Mouse (Mus musculus): ENCODE results near the gene Fam102a. TPM values are rescaled to one million over a fixed set of nuclear protein-coding genes. Genes with fewer than 3 reads are reported as not detected.

Fam102a gene
- total and polyA plus RNA-seq, 3 experiments: 7.0 to 9.2 (median 7.1) TPM

- no peak overlapping the region for H3K9ac ChIP-seq (ENCODE audit: low read depth, low read length)
- intact Hi-C loops (cut with DNase I): no loop called here
- no peaks in the 10 kb centered on the region for H3K36me3 ChIP-seq (ENCODE audit: control insufficient read depth, insufficient read depth, low read length)
- peaks cover 32% of the 10 kb centered on the region for H3K4me1 ChIP-seq (ENCODE audit: control insufficient read depth, insufficient read depth, low read length)
- TF ChIP-seq POLR2A (IDR thresholded peaks at IDR 0.05; ENCODE audit: insufficient read depth, low read depth, low read length): no peak
- TF ChIP-seq EP300 (IDR thresholded peaks at IDR 0.05; ENCODE audit: insufficient read depth, low read depth, low read length): no peak
- TF ChIP-seq CTCF (IDR thresholded peaks at IDR 0.05): no peak
- H3K27me3 ChIP-seq (ENCODE audit: control insufficient read depth, insufficient read depth, low read length): no peaks in the 10 kb centered on the region
- no peak for DNase-seq
- peaks cover 6% of the 10 kb centered on the region for H3K79me2 ChIP-seq (replicated peaks; ENCODE audit: control insufficient read depth, insufficient read depth, low read length)
- WGBS: 74% methylated on average over 4 of the region's 4 CpGs
- H3K27ac ChIP-seq: no peak overlapping the region
- H3K4me3 ChIP-seq: no peak overlapping the region
Observed at GRCm38 (mm10) chr2:32541986-32542573, 6.9 kb downstream of the Fam102a start.

- TF ChIP-seq POLR2A (IDR thresholded peaks at IDR 0.05; ENCODE audit: insufficient read depth, low read depth, low read length) (no peak), EP300 (IDR thresholded peaks at IDR 0.05; ENCODE audit: insufficient read depth, low read depth, low read length) (no peak), CTCF (IDR thresholded peaks at IDR 0.05) (no peak)
- no peaks in the 10 kb centered on the region for H3K36me3 ChIP-seq (ENCODE audit: control insufficient read depth, insufficient read depth, low read length)
- no peak for DNase-seq
- H3K4me3 ChIP-seq: no peak overlapping the region
- no peak overlapping the region for H3K27ac ChIP-seq
- H3K79me2 ChIP-seq (replicated peaks; ENCODE audit: control insufficient read depth, insufficient read depth, low read length): peaks cover 6% of the 10 kb centered on the region
- no peak overlapping the region for H3K9ac ChIP-seq (ENCODE audit: low read depth, low read length)
- intact Hi-C loops (cut with DNase I): no loop called here
- no peaks in the 10 kb centered on the region for H3K27me3 ChIP-seq (ENCODE audit: control insufficient read depth, insufficient read depth, low read length)
- H3K4me1 ChIP-seq (ENCODE audit: control insufficient read depth, insufficient read depth, low read length): peaks cover 36% of the 10 kb centered on the region
- 44% methylated on average over 3 of the region's 3 CpGs for WGBS
Observed at GRCm38 (mm10) chr2:32543031-32543449, 7.9 kb downstream of the Fam102a start.

GRCm38 (mm10) chr2:32546951-32547350 is 11.8 kb downstream of the Fam102a start:
- no peak overlapping the region; the same call in 1 of the 2 replicates for H3K27ac ChIP-seq
- H3K4me1 ChIP-seq (ENCODE audit: control insufficient read depth, insufficient read depth, low read length): peaks cover 44% of the 10 kb centered on the region
- H3K27me3 ChIP-seq (ENCODE audit: control insufficient read depth, insufficient read depth, low read length): no peaks in the 10 kb centered on the region
- peaks cover 5% of the 10 kb centered on the region for H3K79me2 ChIP-seq (replicated peaks; ENCODE audit: control insufficient read depth, insufficient read depth, low read length)
- intact Hi-C loops (cut with DNase I): no loop called here
- H3K4me3 ChIP-seq: no peak overlapping the region
- no peak for DNase-seq
- no peak overlapping the region for H3K9ac ChIP-seq (ENCODE audit: low read depth, low read length)
- 97% methylated on average over 1 of the region's 1 CpGs for WGBS
- H3K36me3 ChIP-seq (ENCODE audit: control insufficient read depth, insufficient read depth, low read length): no peaks in the 10 kb centered on the region
- TF ChIP-seq CTCF (IDR thresholded peaks at IDR 0.05) (no peak), POLR2A (IDR thresholded peaks at IDR 0.05; ENCODE audit: insufficient read depth, low read depth, low read length) (no peak), EP300 (IDR thresholded peaks at IDR 0.05; ENCODE audit: insufficient read depth, low read depth, low read length) (no peak)

- 80% methylated on average over 5 of the region's 5 CpGs for WGBS
- Histone ChIP-seq H3K4me3 (no peak overlapping the region), H3K36me3 (ENCODE audit: control insufficient read depth, insufficient read depth, low read length) (no peaks in the 10 kb centered on the region), H3K9ac (ENCODE audit: low read depth, low read length) (no peak overlapping the region), H3K4me1 (ENCODE audit: control insufficient read depth, insufficient read depth, low read length) (peaks cover 41% of the 10 kb centered on the region), H3K27ac (no peak overlapping the region; the same call in 1 of the 2 replicates), H3K79me2 (replicated peaks; ENCODE audit: control insufficient read depth, insufficient read depth, low read length) (peaks cover 5% of the 10 kb centered on the region), H3K27me3 (ENCODE audit: control insufficient read depth, insufficient read depth, low read length) (no peaks in the 10 kb centered on the region)
- no peak for DNase-seq
- TF ChIP-seq POLR2A (IDR thresholded peaks at IDR 0.05; ENCODE audit: insufficient read depth, low read depth, low read length) (no peak), EP300 (IDR thresholded peaks at IDR 0.05; ENCODE audit: insufficient read depth, low read depth, low read length) (no peak), CTCF (IDR thresholded peaks at IDR 0.05) (no peak)
- intact Hi-C loops (cut with DNase I): no loop called here
Observed at GRCm38 (mm10) chr2:32547380-32547779, 12.2 kb downstream of the Fam102a start.

GRCm38 (mm10) chr2:32547964-32548739 is 13.0 kb downstream of the Fam102a start:
- Histone ChIP-seq H3K27ac (no peak overlapping the region), H3K36me3 (ENCODE audit: control insufficient read depth, insufficient read depth, low read length) (no peaks in the 10 kb centered on the region), H3K4me3 (no peak overlapping the region), H3K4me1 (ENCODE audit: control insufficient read depth, insufficient read depth, low read length) (peaks cover 35% of the 10 kb centered on the region), H3K27me3 (ENCODE audit: control insufficient read depth, insufficient read depth, low read length) (no peaks in the 10 kb centered on the region), H3K9ac (ENCODE audit: low read depth, low read length) (no peak overlapping the region), H3K79me2 (replicated peaks; ENCODE audit: control insufficient read depth, insufficient read depth, low read length) (peaks cover under 1% of the 10 kb centered on the region; the same call in 1 of the 2 replicates)
- DNase-seq: peak; percentile 54 to 66
- intact Hi-C loops (cut with DNase I): no loop called here
- TF ChIP-seq CTCF (IDR thresholded peaks at IDR 0.05) (no peak), POLR2A (IDR thresholded peaks at IDR 0.05; ENCODE audit: insufficient read depth, low read depth, low read length) (no peak), EP300 (IDR thresholded peaks at IDR 0.05; ENCODE audit: insufficient read depth, low read depth, low read length) (no peak)
- WGBS: 69% methylated on average over 7 of the region's 7 CpGs

- no peak overlapping the region for H3K9ac ChIP-seq (ENCODE audit: low read depth, low read length)
- H3K4me3 ChIP-seq: no peak overlapping the region
- no peaks in the 10 kb centered on the region for H3K27me3 ChIP-seq (ENCODE audit: control insufficient read depth, insufficient read depth, low read length)
- DNase-seq: no peak
- no peak for TF ChIP-seq EP300 (IDR thresholded peaks at IDR 0.05; ENCODE audit: insufficient read depth, low read depth, low read length)
- no peak for TF ChIP-seq CTCF (IDR thresholded peaks at IDR 0.05)
- no peak for TF ChIP-seq POLR2A (IDR thresholded peaks at IDR 0.05; ENCODE audit: insufficient read depth, low read depth, low read length)
- 77% methylated on average over 9 of the region's 9 CpGs for WGBS
- peaks cover 34% of the 10 kb centered on the region for H3K4me1 ChIP-seq (ENCODE audit: control insufficient read depth, insufficient read depth, low read length)
- no peak overlapping the region for H3K27ac ChIP-seq
- intact Hi-C loops (cut with DNase I): no loop called here
- no peaks in the 10 kb centered on the region for H3K36me3 ChIP-seq (ENCODE audit: control insufficient read depth, insufficient read depth, low read length)
- H3K79me2 ChIP-seq (replicated peaks; ENCODE audit: control insufficient read depth, insufficient read depth, low read length): no peaks in the 10 kb centered on the region; the same call in 1 of the 2 replicates
Observed at GRCm38 (mm10) chr2:32549171-32549570, 14.0 kb downstream of the Fam102a start.
